ENCODE assay signal across 9 mouse cellular contexts in the genomic region with DNA sequence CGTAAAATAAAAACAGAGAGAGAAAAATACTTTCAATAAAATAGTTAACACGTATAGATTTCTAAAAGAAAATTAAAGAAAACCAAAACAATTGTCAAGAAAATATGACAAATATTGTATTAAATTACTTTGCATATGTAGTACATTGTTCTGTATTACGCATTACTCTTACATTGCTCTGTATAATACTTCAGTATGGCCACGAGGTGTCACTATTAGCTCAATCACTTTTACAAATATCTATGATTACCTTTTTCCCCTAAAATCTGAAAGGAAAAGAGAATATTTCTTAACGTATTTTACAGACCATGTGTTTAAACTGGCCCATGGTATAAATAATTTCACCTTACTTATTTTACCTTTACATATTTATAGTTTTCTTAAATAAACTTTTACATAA.
DNase-seq lines count a peak whose midpoint lies in the region; ATAC-seq and TF ChIP-seq lines count a peak whose summit lies in the region.
"Had no signal": no experiment of that assay in that cellular context is flagged by ENCODE, and none has a peak within 500 bp of the region (broad histone marks: within the 10 kb centered on the region; RNA-seq: fewer than 3 reads in every experiment).

No protein-coding gene starts in this region.

- no peaks in the 10 kb centered on the region for H3K9me3 ChIP-seq in embryonic facial prominence, embryonic 14.5 days (ENCODE audit: control insufficient read depth, low read length)
- no peaks in the 10 kb centered on the region for H3K9me3 ChIP-seq in midbrain, embryonic 14.5 days (ENCODE audit: control insufficient read depth, low read length)

- no peak overlapping the region for H3K9ac ChIP-seq in embryonic facial prominence, embryonic 14.5 days (ENCODE audit: low read depth, low read length)
- H3K9ac ChIP-seq in midbrain, embryonic 14.5 days (replicated peaks; ENCODE audit: low read length) = no peak overlapping the region

- H3K27ac ChIP-seq in layer of hippocampus, adult 2 months = no peak overlapping the region
- H3K27ac ChIP-seq in embryonic facial prominence, embryonic 14.5 days (replicated peaks; ENCODE audit: low read depth, low read length) = no peak overlapping the region
- H3K27ac ChIP-seq in midbrain, embryonic 14.5 days (replicated peaks; ENCODE audit: low read depth, low read length) = no peak overlapping the region

- peak in 1 of 2 experiments; percentile 17 for DNase-seq in layer of hippocampus, adult 2 months (ENCODE audit: low spot score in 2 of 2)
- no peak for DNase-seq in layer of hippocampus, postnatal 36 days
- DNase-seq in Muller cell, postnatal 12 days (ENCODE audit: inconsistent ontology term) = peak; percentile 32
- DNase-seq in embryonic facial prominence, embryonic 14.5 days (ENCODE audit: low spot score) = peak; percentile 76
- DNase-seq in midbrain, embryonic 14.5 days = peak; percentile 83
- no peak for DNase-seq in right cerebral cortex, postnatal 4 days
- no peak for DNase-seq in gastrocnemius, postnatal 4 days (ENCODE audit: low spot score in 2 of 2)
- no peak for DNase-seq in B cell, adult 2 months
- DNase-seq: thymus, adult 18-20 months had no signal

- WGBS in embryonic facial prominence, embryonic 14.5 days = 33% methylated on average over 5 of the region's 5 CpGs
- 35% methylated on average over 5 of the region's 5 CpGs for WGBS in midbrain, embryonic 14.5 days

- H3K4me3 ChIP-seq in layer of hippocampus, adult 2 months = no peak overlapping the region
- no peak overlapping the region for H3K4me3 ChIP-seq in embryonic facial prominence, embryonic 14.5 days (ENCODE audit: low read depth, low read length)
- H3K4me3 ChIP-seq in midbrain, embryonic 14.5 days (replicated peaks; ENCODE audit: low read depth, low read length) = no peak overlapping the region

- no peak for ATAC-seq in embryonic facial prominence, embryonic 14.5 days (ENCODE audit: low read depth)
- ATAC-seq in midbrain, embryonic 14.5 days (ENCODE audit: low FRiP score, low TSS enrichment) = peak; percentile 63

- peak; percentile 91 for TF ChIP-seq CTCF in layer of hippocampus, adult 2 months (conservative IDR thresholded peaks at IDR 0.05)

- no peak overlapping the region for H3K4me2 ChIP-seq in embryonic facial prominence, embryonic 14.5 days (ENCODE audit: low read depth, low read length)
- H3K4me2 ChIP-seq in midbrain, embryonic 14.5 days (ENCODE audit: low read length) = no peak overlapping the region

- H3K4me1 ChIP-seq in embryonic facial prominence, embryonic 14.5 days (ENCODE audit: control insufficient read depth, insufficient read depth, low read length) = no peaks in the 10 kb centered on the region
- no peaks in the 10 kb centered on the region for H3K4me1 ChIP-seq in midbrain, embryonic 14.5 days (ENCODE audit: control insufficient read depth, insufficient read depth, low read length)

- no peaks in the 10 kb centered on the region for H3K36me3 ChIP-seq in embryonic facial prominence, embryonic 14.5 days (ENCODE audit: control insufficient read depth, insufficient read depth, low read length)
- no peaks in the 10 kb centered on the region for H3K36me3 ChIP-seq in midbrain, embryonic 14.5 days (ENCODE audit: control insufficient read depth, insufficient read depth, low read length)

- no peaks in the 10 kb centered on the region for H3K27me3 ChIP-seq in embryonic facial prominence, embryonic 14.5 days (replicated peaks; ENCODE audit: control insufficient read depth, insufficient read depth, low read length)
- no peaks in the 10 kb centered on the region for H3K27me3 ChIP-seq in midbrain, embryonic 14.5 days (ENCODE audit: control insufficient read depth, insufficient read depth, low read length)

Comparison
In these comparisons a context has a peak if more than half of its experiments do, and no peak if none do; other contexts are left out.
1. DNase-seq: peak in Muller cell, postnatal 12 days (single experiment), embryonic facial prominence, embryonic 14.5 days (single experiment) and midbrain, embryonic 14.5 days (single experiment); none in layer of hippocampus, postnatal 36 days (0 of 2), right cerebral cortex, postnatal 4 days (single experiment), gastrocnemius, postnatal 4 days (0 of 2) and B cell, adult 2 months (0 of 2).